In genomic region chr4:93208399-93208798, GRCm38 (mm10) we compare ENCODE assay signal across 23 mouse cellular contexts.
DNase-seq lines count a peak whose midpoint lies in the region; ATAC-seq lines count a peak whose summit lies in the region.
"Had no signal": no experiment of that assay in that cellular context is flagged by ENCODE, and none has a peak within 500 bp of the region (broad histone marks: within the 10 kb centered on the region; RNA-seq: fewer than 3 reads in every experiment).

No protein-coding gene starts in this region.

- ATAC-seq in embryonic facial prominence, embryonic 14.5 days (ENCODE audit: low read depth): no peak
- ATAC-seq in granulocyte monocyte progenitor cell, adult 5-6 weeks (replicated peaks; ENCODE audit: poor library complexity, severe bottlenecking): peak; percentile 95
- ATAC-seq in megakaryocyte progenitor cell, adult 5-6 weeks (replicated peaks; ENCODE audit: poor library complexity): peak; percentile 96
- ATAC-seq in kidney, embryonic 15.5 days (replicated peaks; ENCODE audit: low FRiP score): no peak
- ATAC-seq in midbrain, embryonic 13.5 days: no peak
- ATAC-seq: activated CD4-positive, CD25-positive, alpha-beta regulatory T cell, adult 4 months; forebrain, embryonic 13.5 days; forebrain, embryonic 15.5 days; forebrain, postnatal 0 days; Patski had no signal

- no peaks in the 10 kb centered on the region for H3K4me1 ChIP-seq in embryonic facial prominence, embryonic 14.5 days (ENCODE audit: control insufficient read depth, insufficient read depth, low read length)
- H3K4me1 ChIP-seq in embryonic facial prominence, embryonic 10.5 days: no peaks in the 10 kb centered on the region
- no peaks in the 10 kb centered on the region for H3K4me1 ChIP-seq in kidney, embryonic 15.5 days
- no peaks in the 10 kb centered on the region for H3K4me1 ChIP-seq in midbrain, embryonic 13.5 days (replicated peaks)
- H3K4me1 ChIP-seq: embryonic facial prominence, embryonic 13.5 days; forebrain, embryonic 13.5 days; forebrain, embryonic 15.5 days had no signal

- H3K9me3 ChIP-seq in embryonic facial prominence, embryonic 14.5 days (ENCODE audit: control insufficient read depth, low read length): no peaks in the 10 kb centered on the region
- H3K9me3 ChIP-seq in embryonic facial prominence, embryonic 10.5 days: no peaks in the 10 kb centered on the region
- H3K9me3 ChIP-seq in kidney, embryonic 15.5 days (replicated peaks): no peaks in the 10 kb centered on the region
- no peaks in the 10 kb centered on the region for H3K9me3 ChIP-seq in midbrain, embryonic 13.5 days
- H3K9me3 ChIP-seq: embryonic facial prominence, embryonic 13.5 days; forebrain, embryonic 13.5 days; forebrain, embryonic 15.5 days had no signal

- no peak overlapping the region for H3K4me2 ChIP-seq in embryonic facial prominence, embryonic 14.5 days (ENCODE audit: low read depth, low read length)
- H3K4me2 ChIP-seq in kidney, embryonic 15.5 days: no peak overlapping the region
- H3K4me2 ChIP-seq in midbrain, embryonic 13.5 days (replicated peaks): no peak overlapping the region
- H3K4me2 ChIP-seq: embryonic facial prominence, embryonic 13.5 days; forebrain, embryonic 13.5 days; forebrain, embryonic 15.5 days had no signal

- no peak overlapping the region for H3K9ac ChIP-seq in embryonic facial prominence, embryonic 14.5 days (ENCODE audit: low read depth, low read length)
- H3K9ac ChIP-seq in kidney, embryonic 15.5 days: no peak overlapping the region
- H3K9ac ChIP-seq in midbrain, embryonic 13.5 days (replicated peaks): no peak overlapping the region
- H3K9ac ChIP-seq: embryonic facial prominence, embryonic 13.5 days; forebrain, embryonic 13.5 days; forebrain, embryonic 15.5 days; forebrain, postnatal 0 days had no signal

- no peaks in the 10 kb centered on the region for H3K27me3 ChIP-seq in embryonic facial prominence, embryonic 14.5 days (replicated peaks; ENCODE audit: control insufficient read depth, insufficient read depth, low read length)
- H3K27me3 ChIP-seq in embryonic facial prominence, embryonic 10.5 days (replicated peaks; ENCODE audit: low read depth, poor library complexity, severe bottlenecking): no peaks in the 10 kb centered on the region
- H3K27me3 ChIP-seq in kidney, embryonic 15.5 days: no peaks in the 10 kb centered on the region
- no peaks in the 10 kb centered on the region for H3K27me3 ChIP-seq in midbrain, embryonic 13.5 days
- H3K27me3 ChIP-seq: embryonic facial prominence, embryonic 13.5 days; forebrain, embryonic 13.5 days; forebrain, embryonic 15.5 days; Patski had no signal

- H3K4me3 ChIP-seq in embryonic facial prominence, embryonic 14.5 days (ENCODE audit: low read depth, low read length): no peak overlapping the region
- H3K4me3 ChIP-seq in embryonic facial prominence, embryonic 10.5 days: no peak overlapping the region
- H3K4me3 ChIP-seq in kidney, embryonic 15.5 days (replicated peaks): no peak overlapping the region
- no peak overlapping the region for H3K4me3 ChIP-seq in midbrain, embryonic 13.5 days (replicated peaks)
- H3K4me3 ChIP-seq: embryonic facial prominence, embryonic 13.5 days; forebrain, embryonic 13.5 days; forebrain, embryonic 15.5 days had no signal

- H3K36me3 ChIP-seq in embryonic facial prominence, embryonic 14.5 days (ENCODE audit: control insufficient read depth, insufficient read depth, low read length): no peaks in the 10 kb centered on the region
- no peaks in the 10 kb centered on the region for H3K36me3 ChIP-seq in embryonic facial prominence, embryonic 10.5 days (replicated peaks)
- H3K36me3 ChIP-seq in kidney, embryonic 15.5 days: no peaks in the 10 kb centered on the region
- H3K36me3 ChIP-seq in midbrain, embryonic 13.5 days: no peaks in the 10 kb centered on the region
- H3K36me3 ChIP-seq: embryonic facial prominence, embryonic 13.5 days; forebrain, embryonic 15.5 days had no signal

- DNase-seq in embryonic facial prominence, embryonic 14.5 days (ENCODE audit: low spot score): peak; percentile 8
- no peak for DNase-seq in embryonic facial prominence, embryonic 10.5 days (ENCODE audit: low spot score)
- peak; percentile 45 for DNase-seq in adipocyte (ENCODE audit: low spot score)
- DNase-seq in lung, postnatal 14 days: no peak
- DNase-seq: adrenal gland, adult 2 months; adrenal gland, postnatal 10 days; adrenal gland, postnatal 25 days; cerebellum, adult 11 months; cerebellum, adult 18-20 months; cerebellum, adult 8-10 months; cerebellum, adult 9-11 months; cerebellum, postnatal 14 days; cerebellum, postnatal 36 days; forebrain, postnatal 0 days had no signal

- H3K27ac ChIP-seq in embryonic facial prominence, embryonic 14.5 days (replicated peaks; ENCODE audit: low read depth, low read length): no peak overlapping the region
- H3K27ac ChIP-seq in embryonic facial prominence, embryonic 10.5 days (replicated peaks): no peak overlapping the region
- no peak overlapping the region for H3K27ac ChIP-seq in kidney, embryonic 15.5 days
- H3K27ac ChIP-seq in midbrain, embryonic 13.5 days: no peak overlapping the region
- H3K27ac ChIP-seq: embryonic facial prominence, embryonic 13.5 days; forebrain, embryonic 13.5 days; forebrain, embryonic 15.5 days had no signal

- WGBS in embryonic facial prominence, embryonic 14.5 days: 58% methylated on average over 2 of the region's 2 CpGs
- WGBS in embryonic facial prominence, embryonic 10.5 days: 89% methylated on average over 2 of the region's 2 CpGs
- 81% methylated on average over 2 of the region's 2 CpGs for WGBS in kidney, embryonic 15.5 days
- 92% methylated on average over 2 of the region's 2 CpGs for WGBS in midbrain, embryonic 13.5 days

Comparison
In these comparisons a context has a peak if more than half of its experiments do, and no peak if none do; other contexts are left out.
1. DNase-seq: peak in embryonic facial prominence, embryonic 14.5 days (single experiment) and adipocyte (single experiment); none in embryonic facial prominence, embryonic 10.5 days (single experiment) and lung, postnatal 14 days (single experiment).
2. ATAC-seq: peak in granulocyte monocyte progenitor cell, adult 5-6 weeks (single experiment) and megakaryocyte progenitor cell, adult 5-6 weeks (single experiment); none in embryonic facial prominence, embryonic 14.5 days (single experiment), kidney, embryonic 15.5 days (single experiment) and midbrain, embryonic 13.5 days (single experiment).